Mouse (Mus musculus) CH12.LX (cell line): ENCODE measurements around the gene Map4k4.

ENCODE experiments used
- NELFE ChIP-seq: IDR thresholded peaks from 2 replicates; pipeline ENCODE4 v1.6.1; 2011; ENCODE audit warnings: low read depth, low read length, improper control_type of control experiment
- POLR2AphosphoS2 ChIP-seq: IDR thresholded peaks from 2 replicates; pipeline ENCODE4 v1.6.1; 2011; ENCODE audit warnings: low read depth, low read length, improper control_type of control experiment

DNA sequence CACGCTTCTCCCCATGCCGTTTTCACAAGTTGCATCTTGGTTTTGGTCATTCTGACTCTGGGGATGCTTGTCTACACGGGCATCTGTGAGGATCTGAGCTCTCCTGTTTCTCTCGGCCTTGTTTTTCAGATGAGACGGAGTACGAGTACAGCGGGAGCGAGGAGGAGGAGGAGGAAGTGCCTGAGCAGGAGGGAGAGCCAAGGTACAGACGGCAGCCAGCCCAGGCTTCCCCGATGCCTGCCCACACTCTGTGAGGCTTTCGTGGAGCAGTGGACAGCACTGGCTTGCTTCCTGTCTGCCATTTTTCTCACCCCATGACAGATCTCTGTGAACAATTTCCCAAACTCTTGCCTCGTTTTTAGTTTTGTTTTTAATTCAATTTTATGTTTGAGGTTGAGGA is 88.1 kb downstream of the Map4k4 start:
- TF ChIP-seq POLR2AphosphoS2 (no peak), NELFE (no peak)
